Mouse (Mus musculus) E14TG2a.4 (cell line): ENCODE measurements around the gene Gm49378.

Experiments used
- CTCF ChIP-seq: conservative IDR thresholded peaks from 2 replicates; pipeline ENCODE4 v1.5.1; 2014; ENCODE audit warnings: low read length
- NANOG ChIP-seq: IDR thresholded peaks from 2 replicates; pipeline ENCODE4 v1.6.1; 2014; ENCODE audit warnings: borderline replicate concordance, low read length, mixed read lengths

DNA sequence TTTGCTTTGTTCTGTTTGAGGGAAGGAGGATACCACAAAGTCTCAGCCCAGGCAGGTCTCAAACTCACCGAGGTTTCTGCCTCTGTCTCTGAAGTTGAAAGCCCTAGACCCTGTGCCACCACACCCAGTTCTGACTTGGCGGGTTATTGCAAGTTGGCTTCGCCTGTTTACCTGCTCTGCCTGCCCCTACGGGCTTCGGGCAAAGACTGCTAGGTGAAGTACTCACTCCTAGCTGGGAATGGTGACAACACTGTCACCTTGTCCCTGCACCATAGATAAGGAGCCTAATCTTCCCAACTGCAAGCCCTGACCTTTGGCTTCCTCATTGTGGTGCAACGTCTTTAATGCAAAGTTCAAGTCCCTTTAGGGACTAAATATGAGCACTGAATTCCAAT is 52.1 kb downstream of the Gm49378 start:
- no peak for TF ChIP-seq CTCF
- no peak for TF ChIP-seq NANOG
